Mouse (Mus musculus): Measurements from ENCODE around the gene Ppp2r5d. TPM values are rescaled to one million over a fixed set of nuclear protein-coding genes. Genes with fewer than 3 reads are reported as not detected.

Ppp2r5d gene
- total and polyA plus RNA-seq, 2 experiments from 2014 or later, result 94.1 to 128 TPM

- DNase-seq (ENCODE audit: low spot score) (no peak), ATAC-seq (ENCODE audit: low FRiP score) (no peak)
These were observed 21.1 kb upstream of the Ppp2r5d start for GRCm38 (mm10) chr17:46725731-46726645.

GRCm38 (mm10) chr17:46725273-46725672 is 20.4 kb upstream of the Ppp2r5d start:
- Histone ChIP-seq H3K9me3 (ENCODE audit: low read length) (no peaks in the 10 kb centered on the region), H3K9ac (replicated peaks; ENCODE audit: low read length, poor library complexity, severe bottlenecking) (no peak overlapping the region), H3K36me3 (ENCODE audit: insufficient read depth, low read length) (peaks cover 25% of the 10 kb centered on the region), H3K4me2 (ENCODE audit: low read depth, low read length, poor library complexity, severe bottlenecking) (no peak overlapping the region), H3K27ac (ENCODE audit: low read depth, low read length) (no peak overlapping the region), H3K27me3 (ENCODE audit: insufficient read depth, low read length) (no peaks in the 10 kb centered on the region), H3K4me1 (ENCODE audit: insufficient read depth, low read length) (no peaks in the 10 kb centered on the region), H3K4me3 (ENCODE audit: low read depth, low read length) (no peak overlapping the region)
- 52% methylated on average over 9 of the region's 9 CpGs for WGBS
- peak; percentile 55 for DNase-seq (ENCODE audit: low spot score)
- TF ChIP-seq CTCF (IDR thresholded peaks at IDR 0.05), result peak; percentile 65
- ATAC-seq (ENCODE audit: low FRiP score), result peak; percentile 27; the same call in 1 of the 2 replicates

More at GRCm38 (mm10) chr17:46725731-46726645, 21.1 kb upstream of the Ppp2r5d start:
- no peak for TF ChIP-seq CTCF (IDR thresholded peaks at IDR 0.05)
- no peaks in the 10 kb centered on the region for H3K4me1 ChIP-seq (ENCODE audit: insufficient read depth, low read length)
- WGBS, result 94% methylated on average over 26 of the region's 26 CpGs
- H3K27ac ChIP-seq (ENCODE audit: low read depth, low read length), result no peak overlapping the region
- H3K9ac ChIP-seq (replicated peaks; ENCODE audit: low read length, poor library complexity, severe bottlenecking), result no peak overlapping the region
- H3K27me3 ChIP-seq (ENCODE audit: insufficient read depth, low read length), result no peaks in the 10 kb centered on the region
- no peaks in the 10 kb centered on the region for H3K9me3 ChIP-seq (ENCODE audit: low read length)
- H3K4me2 ChIP-seq (ENCODE audit: low read depth, low read length, poor library complexity, severe bottlenecking), result no peak overlapping the region
- no peak overlapping the region for H3K4me3 ChIP-seq (ENCODE audit: low read depth, low read length)
- peaks cover 21% of the 10 kb centered on the region for H3K36me3 ChIP-seq (ENCODE audit: insufficient read depth, low read length)

- Histone ChIP-seq H3K9me3 (ENCODE audit: low read length) (no peaks in the 10 kb centered on the region), H3K9ac (replicated peaks; ENCODE audit: low read length, poor library complexity, severe bottlenecking) (no peak overlapping the region), H3K36me3 (ENCODE audit: insufficient read depth, low read length) (peaks cover 26% of the 10 kb centered on the region), H3K4me2 (ENCODE audit: low read depth, low read length, poor library complexity, severe bottlenecking) (no peak overlapping the region), H3K27me3 (ENCODE audit: insufficient read depth, low read length) (no peaks in the 10 kb centered on the region), H3K27ac (ENCODE audit: low read depth, low read length) (no peak overlapping the region), H3K4me1 (ENCODE audit: insufficient read depth, low read length) (no peaks in the 10 kb centered on the region), H3K4me3 (ENCODE audit: low read depth, low read length) (no peak overlapping the region)
- ATAC-seq (ENCODE audit: low FRiP score) (no peak), DNase-seq (ENCODE audit: low spot score) (no peak)
- 83% methylated on average over 19 of the region's 20 CpGs for WGBS
- TF ChIP-seq CTCF (IDR thresholded peaks at IDR 0.05), result no peak
These were observed 19.7 kb upstream of the Ppp2r5d start for GRCm38 (mm10) chr17:46724477-46725084.

- H3K9ac ChIP-seq (replicated peaks; ENCODE audit: low read length, poor library complexity, severe bottlenecking), result no peak overlapping the region
- H3K27me3 ChIP-seq (ENCODE audit: insufficient read depth, low read length), result no peaks in the 10 kb centered on the region
- H3K4me3 ChIP-seq (ENCODE audit: low read depth, low read length), result no peak overlapping the region
- H3K4me2 ChIP-seq (ENCODE audit: low read depth, low read length, poor library complexity, severe bottlenecking), result no peak overlapping the region
- ATAC-seq (ENCODE audit: low FRiP score), result no peak
- TF ChIP-seq CTCF (IDR thresholded peaks at IDR 0.05), result no peak
- no peaks in the 10 kb centered on the region for H3K4me1 ChIP-seq (ENCODE audit: insufficient read depth, low read length)
- peaks cover 33% of the 10 kb centered on the region for H3K36me3 ChIP-seq (ENCODE audit: insufficient read depth, low read length)
- no peaks in the 10 kb centered on the region for H3K9me3 ChIP-seq (ENCODE audit: low read length)
- 91% methylated on average over 7 of the region's 7 CpGs for WGBS
- H3K27ac ChIP-seq (ENCODE audit: low read depth, low read length), result no peak overlapping the region
- DNase-seq (ENCODE audit: low spot score), result no peak
These were observed 16.2 kb upstream of the Ppp2r5d start for GRCm38 (mm10) chr17:46721077-46721476.

GRCm38 (mm10) chr17:46714756-46715481 is 10.0 kb upstream of the Ppp2r5d start:
- 95% methylated on average over 11 of the region's 11 CpGs for WGBS
- no peak overlapping the region for H3K27ac ChIP-seq (ENCODE audit: low read depth, low read length)
- no peak for TF ChIP-seq CTCF (IDR thresholded peaks at IDR 0.05)
- H3K9me3 ChIP-seq (ENCODE audit: low read length), result no peaks in the 10 kb centered on the region
- ATAC-seq (ENCODE audit: low FRiP score) (no peak), DNase-seq (ENCODE audit: low spot score) (no peak)
- peaks cover 7% of the 10 kb centered on the region for H3K4me1 ChIP-seq (ENCODE audit: insufficient read depth, low read length)
- H3K36me3 ChIP-seq (ENCODE audit: insufficient read depth, low read length), result peaks cover 23% of the 10 kb centered on the region
- no peaks in the 10 kb centered on the region for H3K27me3 ChIP-seq (ENCODE audit: insufficient read depth, low read length)
- no peak overlapping the region for H3K4me2 ChIP-seq (ENCODE audit: low read depth, low read length, poor library complexity, severe bottlenecking)
- no peak overlapping the region for H3K9ac ChIP-seq (replicated peaks; ENCODE audit: low read length, poor library complexity, severe bottlenecking)
- no peak overlapping the region for H3K4me3 ChIP-seq (ENCODE audit: low read depth, low read length)

Measured in midbrain, postnatal 0 days (tissue).